Mouse (Mus musculus): ENCODE data around the gene Ube2e2.

- no peak for TF ChIP-seq POLR2A (IDR thresholded peaks at IDR 0.05; ENCODE audit: extremely low read depth, insufficient read depth, low read length)
- no peak for TF ChIP-seq CTCF (IDR thresholded peaks at IDR 0.05; ENCODE audit: low read depth, low read length)
These were observed 67.3 kb downstream of the Ube2e2 start for GRCm38 (mm10) chr14:18826753-18827152.
